Mouse (Mus musculus) E14TG2a.4 (cell line): ENCODE measurements at regions not wholly inside any gene's neighbourhood (a gene's known extent, or its start where the extent isn't known, plus 50 kb on each side); places are given as distances from the start of the nearest gene placed in this dataset.

Experiments
- CTCF ChIP-seq: conservative IDR thresholded peaks from 2 replicates; pipeline ENCODE4 v1.5.1; 2014; ENCODE audit warnings: low read length
- NANOG ChIP-seq: IDR thresholded peaks from 2 replicates; pipeline ENCODE4 v1.6.1; 2014; ENCODE audit warnings: borderline replicate concordance, low read length, mixed read lengths

DNA sequence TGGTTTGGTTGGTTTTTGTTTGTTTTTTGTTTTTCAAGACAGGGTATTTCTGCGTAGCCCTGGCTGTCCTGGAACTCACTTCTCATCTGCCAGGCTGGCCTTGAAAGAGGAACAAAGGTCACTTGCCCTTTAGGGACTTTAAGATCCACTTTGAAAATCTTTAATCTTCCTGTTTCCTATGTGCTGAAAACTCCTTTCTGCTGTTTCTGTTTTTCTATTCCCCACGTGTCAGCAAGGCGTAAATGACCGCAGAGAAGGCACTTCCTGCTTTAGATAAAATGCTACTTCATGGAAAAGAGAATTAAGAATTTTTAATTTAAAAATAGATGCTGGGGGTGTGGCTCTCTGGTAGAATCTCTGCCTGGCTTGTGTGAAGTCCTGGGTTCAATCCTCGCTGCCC lies 98.9 kb upstream of the Foxn2 start:
- no peak for TF ChIP-seq CTCF
- no peak for TF ChIP-seq NANOG
